Mouse (Mus musculus): Measurements from ENCODE around the gene Rgl1. TPM values are rescaled to one million over a fixed set of nuclear protein-coding genes. Genes with fewer than 3 reads are reported as not detected.
A peak's percentile ranks its signal among the peaks of the same experiment; 100 is the strongest.

Rgl1 gene
- polyA plus RNA-seq, 1 experiment, result 11.9 TPM

DNA sequence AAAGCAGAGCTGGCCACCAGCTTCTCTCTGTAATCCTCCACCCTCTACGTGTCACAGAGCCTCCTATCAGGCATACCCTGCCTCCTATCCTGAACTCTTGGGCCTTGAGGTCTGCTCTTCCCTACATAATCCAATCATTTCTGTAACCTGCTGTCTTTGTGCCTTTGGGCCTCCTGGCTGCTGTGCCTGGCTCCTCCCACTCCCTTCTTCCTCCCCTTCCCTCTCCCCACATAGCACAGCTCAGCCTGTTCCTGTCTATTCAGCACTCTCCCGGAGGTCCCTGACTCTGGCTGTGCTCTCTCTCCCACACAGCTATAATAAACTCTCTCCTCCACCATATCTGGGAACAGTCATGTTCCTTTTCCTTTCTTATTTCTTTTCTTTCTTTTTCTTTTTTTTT, 33.7 kb upstream of the Rgl1 start, which contains the start of gene Ncf2:
TSS of gene Ncf2 (plus strand) at position 298 of the 400 bp plus-strand sequence.
- peaks cover 54% of the 10 kb centered on the region for H3K4me1 ChIP-seq (ENCODE audit: control insufficient read depth, insufficient read depth, low read length)
- no peak within 1 kb of the TSS for H3K4me3 ChIP-seq (ENCODE audit: insufficient read depth, low read length)
- H3K27ac ChIP-seq (ENCODE audit: insufficient read depth, low read depth, low read length), result peak within 1 kb of the TSS; percentile 86
- no peak for TF ChIP-seq CTCF (IDR thresholded peaks at IDR 0.05; ENCODE audit: low read depth, low read length)
- no peak for TF ChIP-seq POLR2A (IDR thresholded peaks at IDR 0.05; ENCODE audit: borderline replicate concordance, low read depth, low read length)

DNA sequence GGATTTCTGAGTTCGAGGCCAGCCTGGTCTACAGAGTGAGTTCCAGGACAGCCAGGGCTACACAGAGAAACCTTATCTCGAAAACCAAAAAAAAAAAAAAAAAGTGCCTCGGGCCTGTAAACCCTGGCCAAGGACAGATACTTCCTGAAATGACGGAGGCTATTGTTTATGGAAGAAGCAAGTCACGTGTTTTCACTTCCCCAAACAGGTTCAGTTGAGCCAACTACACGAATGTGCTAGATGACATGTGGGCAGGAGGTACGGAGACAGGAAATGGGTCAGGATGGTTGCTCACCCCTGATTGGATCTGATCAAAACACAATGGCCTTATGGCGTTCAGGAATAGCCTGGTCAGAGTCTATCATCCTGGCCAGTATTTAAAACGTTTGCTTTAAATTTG, 32.0 kb upstream of the Rgl1 start:
- peaks cover 50% of the 10 kb centered on the region for H3K4me1 ChIP-seq (ENCODE audit: control insufficient read depth, insufficient read depth, low read length)
- H3K4me3 ChIP-seq (ENCODE audit: insufficient read depth, low read length), result no peak overlapping the region
- H3K27ac ChIP-seq (ENCODE audit: insufficient read depth, low read depth, low read length), result peak overlapping the region; percentile 92
- TF ChIP-seq POLR2A (IDR thresholded peaks at IDR 0.05; ENCODE audit: borderline replicate concordance, low read depth, low read length) (no peak), CTCF (IDR thresholded peaks at IDR 0.05; ENCODE audit: low read depth, low read length) (no peak)

DNA sequence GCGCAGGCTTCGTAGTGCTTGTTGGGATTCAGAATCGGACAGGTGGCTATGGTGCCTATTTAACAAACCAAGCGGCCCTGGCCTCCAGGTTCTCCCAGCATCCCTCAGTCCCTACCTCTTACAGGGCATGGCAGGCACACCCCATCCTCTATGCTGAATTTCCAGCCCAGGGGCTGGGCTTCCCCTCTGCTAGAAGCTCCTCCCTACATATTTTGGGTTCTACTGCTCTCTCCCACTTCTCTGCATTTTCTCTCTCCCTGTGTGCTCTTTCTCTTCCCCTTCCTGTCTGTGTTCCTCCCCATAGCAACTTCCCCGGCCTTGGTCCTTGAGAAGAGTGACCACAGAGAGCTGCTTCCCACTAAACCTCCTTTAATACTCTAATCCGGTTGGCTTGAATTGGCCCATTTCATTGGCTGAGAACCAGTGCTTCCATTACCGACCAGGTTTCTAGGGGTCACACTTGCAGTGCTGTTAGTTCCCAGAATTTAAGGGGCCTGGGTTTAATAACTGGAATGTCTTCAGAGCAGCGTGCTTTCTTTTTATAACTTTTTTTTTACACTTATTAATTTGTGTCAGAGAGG, 30.6 kb upstream of the Rgl1 start:
- Histone ChIP-seq H3K27ac (ENCODE audit: insufficient read depth, low read depth, low read length) (peak overlapping the region; percentile 92), H3K4me3 (ENCODE audit: insufficient read depth, low read length) (no peak overlapping the region), H3K4me1 (ENCODE audit: control insufficient read depth, insufficient read depth, low read length) (peaks cover 50% of the 10 kb centered on the region)
- no peak; the same call in 1 of the 2 replicates for TF ChIP-seq POLR2A (IDR thresholded peaks at IDR 0.05; ENCODE audit: borderline replicate concordance, low read depth, low read length)
- TF ChIP-seq CTCF (IDR thresholded peaks at IDR 0.05; ENCODE audit: low read depth, low read length), result no peak

DNA sequence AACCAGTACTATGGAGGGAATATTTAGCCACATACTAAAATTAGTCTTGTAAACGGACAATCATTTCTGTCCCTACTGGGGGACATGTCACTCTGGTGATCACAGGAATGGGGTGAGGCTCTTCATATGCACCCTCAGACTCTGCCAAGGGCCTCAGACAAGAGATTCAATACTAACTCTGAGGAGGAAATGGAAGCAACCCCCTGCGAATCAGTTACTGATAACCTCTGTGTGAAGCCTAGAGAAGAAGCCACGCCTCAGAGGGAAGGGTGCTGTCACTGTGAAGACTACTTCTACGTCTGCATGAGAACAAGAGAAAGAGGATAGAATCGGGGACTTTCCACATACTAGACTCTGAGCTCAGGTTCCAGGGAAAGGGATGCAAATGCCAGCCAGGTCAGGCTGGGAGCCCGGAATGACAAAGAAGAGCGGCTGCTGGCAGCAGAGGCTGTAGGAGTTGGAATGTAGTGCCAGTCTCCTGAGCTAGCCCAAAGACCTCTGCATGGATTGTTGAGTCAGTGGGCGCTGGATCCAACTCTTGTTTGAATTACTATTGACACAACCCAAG, 29.6 kb upstream of the Rgl1 start:
- peaks cover 49% of the 10 kb centered on the region for H3K4me1 ChIP-seq (ENCODE audit: control insufficient read depth, insufficient read depth, low read length)
- no peak overlapping the region for H3K27ac ChIP-seq (ENCODE audit: insufficient read depth, low read depth, low read length)
- no peak overlapping the region for H3K4me3 ChIP-seq (ENCODE audit: insufficient read depth, low read length)
- TF ChIP-seq CTCF (IDR thresholded peaks at IDR 0.05; ENCODE audit: low read depth, low read length) (no peak), POLR2A (IDR thresholded peaks at IDR 0.05; ENCODE audit: borderline replicate concordance, low read depth, low read length) (no peak)

DNA sequence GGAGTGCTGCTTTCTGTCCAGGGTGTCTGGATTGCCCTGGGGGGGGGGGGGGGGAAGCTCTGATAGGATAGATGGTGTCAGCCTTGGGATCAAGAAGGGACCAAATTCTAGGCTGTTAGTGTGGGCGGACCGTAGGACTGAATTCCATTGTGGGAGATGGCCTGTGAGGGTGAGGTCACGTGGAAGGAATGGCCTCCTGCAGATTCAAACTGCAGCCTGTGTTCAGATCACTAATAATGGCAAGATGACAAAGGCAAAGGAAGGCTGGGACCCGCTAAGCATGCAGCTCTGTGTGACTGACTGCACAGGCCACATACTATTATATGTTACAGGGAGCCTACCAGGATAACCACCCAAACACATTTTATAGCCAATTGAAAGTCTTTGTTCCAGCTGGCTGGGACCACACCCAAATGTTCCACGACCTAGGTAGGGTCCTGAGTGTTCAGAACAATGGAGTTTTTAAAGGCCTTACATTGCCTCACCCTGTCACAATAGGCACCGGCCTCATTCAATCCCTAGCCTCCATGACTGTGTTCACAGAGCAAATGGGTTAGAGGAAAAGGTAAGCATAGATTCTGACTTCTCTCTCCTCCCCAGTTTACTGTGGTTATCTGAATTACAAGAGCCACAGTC, 27.5 kb upstream of the Rgl1 start:
- Histone ChIP-seq H3K4me3 (ENCODE audit: insufficient read depth, low read length) (no peak overlapping the region), H3K4me1 (ENCODE audit: control insufficient read depth, insufficient read depth, low read length) (peaks cover 29% of the 10 kb centered on the region), H3K27ac (ENCODE audit: insufficient read depth, low read depth, low read length) (no peak overlapping the region)
- TF ChIP-seq POLR2A (IDR thresholded peaks at IDR 0.05; ENCODE audit: borderline replicate concordance, low read depth, low read length), result no peak
- TF ChIP-seq CTCF (IDR thresholded peaks at IDR 0.05; ENCODE audit: low read depth, low read length), result no peak

DNA sequence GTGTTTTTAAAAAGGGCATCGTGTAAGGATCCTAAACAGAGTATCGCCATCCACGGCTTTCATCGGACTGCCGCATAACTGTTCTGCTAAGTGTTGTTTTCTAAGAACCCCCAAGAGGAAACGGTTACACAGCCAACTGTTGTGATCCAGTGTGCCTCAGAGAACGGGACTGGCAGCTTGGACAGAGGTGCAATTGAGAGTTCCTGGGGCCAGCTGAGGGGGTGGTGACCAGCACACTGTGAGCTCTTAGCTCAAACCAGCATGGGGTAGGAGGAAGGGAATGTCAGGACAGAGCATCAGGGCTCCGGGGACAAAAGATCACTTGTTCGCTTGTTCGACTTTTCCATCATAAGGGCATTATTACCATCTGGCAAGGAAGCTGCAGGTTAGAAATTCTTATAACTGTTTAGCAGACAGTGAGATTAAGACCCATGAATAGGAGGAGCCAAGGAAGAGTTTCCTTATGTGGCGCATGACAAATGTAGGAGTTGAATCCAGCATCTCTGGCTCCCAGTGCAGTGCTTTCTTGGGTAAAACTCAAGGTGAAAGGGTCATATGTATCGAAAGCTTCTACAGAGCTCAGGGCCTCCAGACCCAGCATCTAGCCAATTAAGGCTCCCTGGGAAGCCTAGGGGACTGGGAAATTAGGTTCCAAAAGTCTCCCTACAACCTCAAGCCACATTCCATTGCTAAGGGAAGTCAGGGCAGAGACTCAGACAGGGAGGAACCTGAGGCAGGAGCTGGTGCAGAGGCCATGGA, 26.8 kb upstream of the Rgl1 start:
- no peak overlapping the region for H3K4me3 ChIP-seq (ENCODE audit: insufficient read depth, low read length)
- H3K27ac ChIP-seq (ENCODE audit: insufficient read depth, low read depth, low read length), result no peak overlapping the region
- peaks cover 25% of the 10 kb centered on the region for H3K4me1 ChIP-seq (ENCODE audit: control insufficient read depth, insufficient read depth, low read length)
- TF ChIP-seq CTCF (IDR thresholded peaks at IDR 0.05; ENCODE audit: low read depth, low read length), result no peak
- TF ChIP-seq POLR2A (IDR thresholded peaks at IDR 0.05; ENCODE audit: borderline replicate concordance, low read depth, low read length), result no peak

DNA sequence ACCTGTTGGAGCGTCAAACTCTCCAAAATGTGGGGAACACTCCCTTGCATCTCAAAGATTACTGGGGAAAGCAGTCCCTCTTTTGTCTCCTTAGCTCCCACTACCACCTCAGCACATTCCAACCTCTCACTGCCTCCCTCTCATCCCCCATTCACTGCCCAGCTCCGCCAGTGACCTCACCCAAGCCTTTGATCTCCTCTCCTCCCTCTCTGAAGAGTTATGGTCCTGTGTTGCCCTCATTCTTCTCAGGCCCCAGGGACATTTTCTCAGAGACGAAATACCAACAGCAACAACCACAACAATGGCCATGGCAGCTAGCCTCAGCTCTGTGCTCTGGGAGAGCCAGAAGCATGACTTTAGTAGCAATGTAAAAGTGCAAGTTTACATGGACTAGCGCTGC, 25.1 kb upstream of the Rgl1 start:
- Histone ChIP-seq H3K27ac (ENCODE audit: insufficient read depth, low read depth, low read length) (no peak overlapping the region), H3K4me3 (ENCODE audit: insufficient read depth, low read length) (no peak overlapping the region), H3K4me1 (ENCODE audit: control insufficient read depth, insufficient read depth, low read length) (peaks cover 25% of the 10 kb centered on the region)
- TF ChIP-seq CTCF (IDR thresholded peaks at IDR 0.05; ENCODE audit: low read depth, low read length) (no peak), POLR2A (IDR thresholded peaks at IDR 0.05; ENCODE audit: borderline replicate concordance, low read depth, low read length) (no peak)

DNA sequence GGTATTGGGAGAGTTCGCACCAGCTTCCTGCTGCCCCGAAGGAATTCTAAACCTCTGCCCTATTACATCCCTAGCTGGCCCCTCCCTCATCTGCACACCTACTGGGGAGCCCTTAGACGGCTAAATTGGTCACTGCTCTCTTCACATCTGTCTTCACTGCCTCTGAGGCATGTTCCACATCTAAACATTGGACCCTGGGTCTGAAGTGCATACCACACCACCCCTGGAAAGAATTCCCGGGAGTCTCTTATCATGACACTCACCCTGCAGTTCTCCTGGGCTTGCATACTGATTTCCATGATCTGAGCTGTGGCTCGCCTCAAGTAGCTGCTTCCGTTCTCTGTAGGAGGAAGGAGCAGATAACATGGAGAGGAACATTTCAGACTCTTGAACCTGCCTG, 24.7 kb upstream of the Rgl1 start:
- H3K4me1 ChIP-seq (ENCODE audit: control insufficient read depth, insufficient read depth, low read length), result peaks cover 26% of the 10 kb centered on the region
- no peak overlapping the region for H3K4me3 ChIP-seq (ENCODE audit: insufficient read depth, low read length)
- no peak for TF ChIP-seq CTCF (IDR thresholded peaks at IDR 0.05; ENCODE audit: low read depth, low read length)
- no peak for TF ChIP-seq POLR2A (IDR thresholded peaks at IDR 0.05; ENCODE audit: borderline replicate concordance, low read depth, low read length)
- H3K27ac ChIP-seq (ENCODE audit: insufficient read depth, low read depth, low read length), result no peak overlapping the region

DNA sequence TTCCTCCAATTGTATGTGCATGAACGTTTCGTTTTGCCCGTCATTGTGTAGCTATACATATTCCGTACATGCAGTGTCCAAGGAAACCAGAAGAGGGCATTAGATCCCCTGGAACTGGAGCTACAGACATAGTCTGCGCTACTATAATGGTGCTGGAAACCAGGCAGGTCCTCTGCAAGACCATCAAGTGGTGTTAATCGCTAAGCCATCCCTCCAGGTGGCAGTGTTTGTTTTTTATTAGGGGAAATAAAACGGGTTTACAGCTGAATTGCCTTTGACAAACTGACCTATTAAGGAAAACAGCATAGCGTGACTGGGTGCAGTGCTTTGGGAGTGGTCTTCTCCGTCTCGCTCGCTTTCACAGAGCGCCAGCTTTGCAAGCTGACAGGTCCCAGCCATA, 24.1 kb upstream of the Rgl1 start:
- H3K4me1 ChIP-seq (ENCODE audit: control insufficient read depth, insufficient read depth, low read length), result peaks cover 23% of the 10 kb centered on the region

More for the DNA sequence above, 24.1 kb upstream of the Rgl1 start:
- Histone ChIP-seq H3K27ac (ENCODE audit: insufficient read depth, low read depth, low read length) (no peak overlapping the region), H3K4me3 (ENCODE audit: insufficient read depth, low read length) (no peak overlapping the region)
- TF ChIP-seq CTCF (IDR thresholded peaks at IDR 0.05; ENCODE audit: low read depth, low read length), result 0 out of 2 replicates have a peak, but pooled peaks have one; percentile 32
- no peak for TF ChIP-seq POLR2A (IDR thresholded peaks at IDR 0.05; ENCODE audit: borderline replicate concordance, low read depth, low read length)

All from bone marrow macrophage, adult 2 months (primary cell).